Mouse (Mus musculus): ENCODE data around the gene Cpn2. TPM values are rescaled to one million over a fixed set of nuclear protein-coding genes. Genes with fewer than 3 reads are reported as not detected.
A peak's percentile ranks its signal among the peaks of the same experiment; 100 is the strongest.

Gene Cpn2
- polyA plus RNA-seq, 1 experiment from 2014 or later, result not detected

DNA sequence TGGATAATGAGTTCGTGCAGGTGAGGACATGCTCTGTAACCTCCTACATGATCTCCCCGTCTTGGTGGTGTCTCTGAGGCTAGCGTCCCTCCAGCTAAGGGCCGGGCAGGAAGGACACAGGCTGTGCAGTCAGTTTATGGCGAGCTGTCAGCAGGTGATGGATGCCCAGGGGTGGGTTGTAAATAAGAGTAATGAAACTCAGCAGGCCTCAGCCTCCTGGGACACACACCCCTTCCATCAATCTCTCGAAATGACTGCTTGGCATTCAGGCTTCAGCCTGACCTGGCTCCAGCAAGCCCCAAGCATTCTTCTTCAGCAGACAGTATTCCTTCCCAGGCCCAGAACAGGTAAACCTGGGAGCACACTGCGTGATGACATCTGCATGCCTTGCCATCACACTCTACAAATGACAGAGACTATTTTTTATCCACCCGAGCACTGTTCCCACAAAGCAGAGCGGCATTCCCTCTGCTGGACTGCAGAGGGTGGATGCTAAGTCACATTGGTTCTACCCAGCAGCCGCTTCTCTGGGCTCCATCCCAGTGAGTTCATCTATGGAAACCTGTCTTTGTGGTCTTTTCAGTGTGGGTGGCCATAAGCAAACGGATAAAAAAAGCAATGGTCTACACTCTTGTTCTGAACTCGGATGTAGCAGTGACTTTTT is 23.1 kb downstream of the Cpn2 start:
- no peak for TF ChIP-seq CTCF (IDR thresholded peaks at IDR 0.05; ENCODE audit: low read depth)
- ATAC-seq (ENCODE audit: low FRiP score, low TSS enrichment) (no peak), DNase-seq (ENCODE audit: low spot score) (no peak)
- H3K9ac ChIP-seq (ENCODE audit: low read length), result no peak overlapping the region
- H3K4me1 ChIP-seq (replicated peaks; ENCODE audit: control insufficient read depth, insufficient read depth), result no peaks in the 10 kb centered on the region
- 44% methylated on average over 12 of the region's 12 CpGs for WGBS
- no peak overlapping the region for H3K27ac ChIP-seq (replicated peaks)
- no peaks in the 10 kb centered on the region for H3K9me3 ChIP-seq (ENCODE audit: control insufficient read depth, low read length)
- H3K27me3 ChIP-seq (ENCODE audit: control insufficient read depth, insufficient read depth, low read length), result no peaks in the 10 kb centered on the region
- no peak overlapping the region for H3K4me2 ChIP-seq (replicated peaks; ENCODE audit: low read depth)
- no peaks in the 10 kb centered on the region for H3K36me3 ChIP-seq (ENCODE audit: control insufficient read depth, insufficient read depth, low read length)
- H3K4me3 ChIP-seq (ENCODE audit: low read depth, low read length), result no peak overlapping the region

DNA sequence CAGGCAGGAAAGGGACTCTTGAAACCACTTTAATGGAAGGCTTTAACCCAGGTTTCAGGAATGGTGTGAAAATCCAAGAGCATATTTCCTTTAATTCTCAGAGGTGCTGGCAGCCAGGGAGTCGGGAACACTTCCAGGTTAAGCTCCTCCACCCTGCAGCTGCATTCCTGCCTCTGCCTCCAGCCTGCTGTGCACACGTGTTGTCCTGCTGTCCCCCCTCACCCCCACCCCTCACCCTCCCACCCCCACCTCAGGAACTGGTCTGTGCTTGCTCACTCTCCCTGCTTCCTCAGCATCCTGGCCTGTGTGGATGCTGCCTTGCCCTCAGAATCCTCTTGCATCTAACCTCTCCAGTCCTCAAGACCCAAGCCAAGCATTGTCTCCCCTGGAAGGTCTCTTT is 25.7 kb downstream of the Cpn2 start:
- ATAC-seq (ENCODE audit: low FRiP score, low TSS enrichment), result no peak
- H3K27me3 ChIP-seq (ENCODE audit: control insufficient read depth, insufficient read depth, low read length), result no peaks in the 10 kb centered on the region
- 43% methylated on average over 2 of the region's 2 CpGs for WGBS

DNA sequence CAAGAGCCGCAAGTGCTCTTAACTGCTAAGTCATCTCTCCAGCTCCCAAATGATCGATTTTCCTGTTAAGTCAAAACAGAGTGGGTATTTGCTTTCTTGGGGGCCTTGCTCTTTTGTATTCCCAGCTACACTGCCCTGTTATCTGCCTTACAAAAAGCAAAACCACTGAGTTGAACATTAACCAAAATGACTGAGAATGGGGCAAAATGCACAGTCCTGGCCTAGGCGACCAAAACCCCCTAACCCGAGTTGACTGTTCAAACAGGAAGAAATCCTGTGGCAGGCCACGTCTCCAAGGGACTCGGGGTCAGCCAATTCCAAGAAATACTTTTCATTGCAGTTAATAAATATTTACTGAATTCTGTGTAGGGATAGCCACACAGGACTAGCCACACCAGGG is 28.5 kb downstream of the Cpn2 start:
- H3K36me3 ChIP-seq (ENCODE audit: control insufficient read depth, insufficient read depth, low read length), result no peaks in the 10 kb centered on the region
- no peaks in the 10 kb centered on the region for H3K9me3 ChIP-seq (ENCODE audit: control insufficient read depth, low read length)
- no peak for DNase-seq (ENCODE audit: low spot score)
- no peak overlapping the region for H3K27ac ChIP-seq (replicated peaks)
- no peak overlapping the region for H3K4me3 ChIP-seq (ENCODE audit: low read depth, low read length)
- H3K4me1 ChIP-seq (replicated peaks; ENCODE audit: control insufficient read depth, insufficient read depth), result 0 out of 2 replicates have a peak, but pooled peaks cover 4% of the 10 kb centered on the region
- no peaks in the 10 kb centered on the region for H3K27me3 ChIP-seq (ENCODE audit: control insufficient read depth, insufficient read depth, low read length)
- H3K9ac ChIP-seq (ENCODE audit: low read length), result no peak overlapping the region
- WGBS, result 52% methylated on average over 6 of the region's 6 CpGs
- no peak for ATAC-seq (ENCODE audit: low FRiP score, low TSS enrichment)
- no peak for TF ChIP-seq CTCF (IDR thresholded peaks at IDR 0.05; ENCODE audit: low read depth)
- no peak for TF ChIP-seq EP300 (optimal IDR thresholded peaks at IDR 0.05)
- no peak overlapping the region for H3K4me2 ChIP-seq (replicated peaks; ENCODE audit: low read depth)

More for the DNA sequence above, 25.7 kb downstream of the Cpn2 start:
- DNase-seq (ENCODE audit: low spot score), result no peak
- no peak overlapping the region for H3K4me3 ChIP-seq (ENCODE audit: low read depth, low read length)
- H3K4me2 ChIP-seq (replicated peaks; ENCODE audit: low read depth), result no peak overlapping the region
- no peaks in the 10 kb centered on the region for H3K36me3 ChIP-seq (ENCODE audit: control insufficient read depth, insufficient read depth, low read length)
- H3K9ac ChIP-seq (ENCODE audit: low read length), result no peak overlapping the region
- no peaks in the 10 kb centered on the region for H3K4me1 ChIP-seq (replicated peaks; ENCODE audit: control insufficient read depth, insufficient read depth)
- TF ChIP-seq EP300 (optimal IDR thresholded peaks at IDR 0.05) (no peak), CTCF (IDR thresholded peaks at IDR 0.05; ENCODE audit: low read depth) (no peak)
- no peaks in the 10 kb centered on the region for H3K9me3 ChIP-seq (ENCODE audit: control insufficient read depth, low read length)
- H3K27ac ChIP-seq (replicated peaks), result no peak overlapping the region

DNA sequence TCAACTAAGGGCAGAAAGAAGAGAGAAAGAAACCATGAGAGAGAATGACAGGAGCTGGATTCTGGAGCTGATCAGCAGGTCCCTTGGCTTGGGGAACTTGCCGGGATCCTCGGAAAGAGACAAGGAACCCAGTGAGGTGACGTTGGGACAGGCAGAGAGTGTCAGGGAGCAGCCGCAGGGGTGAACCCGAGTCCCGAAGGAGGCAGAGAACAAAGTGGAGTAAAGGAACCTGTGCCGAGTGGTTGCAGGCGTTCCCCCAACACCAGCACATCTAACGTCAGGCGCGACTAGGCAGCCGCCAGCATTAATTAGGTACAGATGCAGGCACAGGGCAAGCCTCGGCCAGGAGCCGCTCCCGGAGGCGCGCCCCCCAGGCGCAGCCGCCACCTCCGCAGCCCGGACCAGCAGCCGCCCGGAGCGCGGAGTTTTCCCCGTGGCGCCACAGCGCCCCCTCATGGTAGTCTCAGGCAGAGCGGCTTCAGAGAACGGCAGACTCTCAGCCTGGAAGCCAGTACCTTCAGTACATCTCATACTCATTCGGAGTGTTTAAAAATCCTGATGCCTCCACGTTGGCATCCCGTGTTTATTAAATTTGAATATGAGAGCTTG is 31.1 kb downstream of the Cpn2 start:
- Histone ChIP-seq H3K4me2 (replicated peaks; ENCODE audit: low read depth) (peak overlapping the region; percentile 81), H3K9me3 (ENCODE audit: control insufficient read depth, low read length) (no peaks in the 10 kb centered on the region), H3K4me3 (ENCODE audit: low read depth, low read length) (peak overlapping the region; percentile 41), H3K36me3 (ENCODE audit: control insufficient read depth, insufficient read depth, low read length) (no peaks in the 10 kb centered on the region), H3K4me1 (replicated peaks; ENCODE audit: control insufficient read depth, insufficient read depth) (0 out of 2 replicates have a peak, but pooled peaks cover 4% of the 10 kb centered on the region), H3K27ac (replicated peaks) (no peak overlapping the region), H3K9ac (ENCODE audit: low read length) (peak overlapping the region; percentile 41; the same call in 1 of the 2 replicates), H3K27me3 (ENCODE audit: control insufficient read depth, insufficient read depth, low read length) (no peaks in the 10 kb centered on the region)
- TF ChIP-seq EP300 (optimal IDR thresholded peaks at IDR 0.05) (no peak), CTCF (IDR thresholded peaks at IDR 0.05; ENCODE audit: low read depth) (peak; percentile 92)
- DNase-seq (ENCODE audit: low spot score) (peak; percentile 91), ATAC-seq (ENCODE audit: low FRiP score, low TSS enrichment) (peak; percentile 82)
- 2% methylated on average over 32 of the region's 33 CpGs for WGBS

DNA sequence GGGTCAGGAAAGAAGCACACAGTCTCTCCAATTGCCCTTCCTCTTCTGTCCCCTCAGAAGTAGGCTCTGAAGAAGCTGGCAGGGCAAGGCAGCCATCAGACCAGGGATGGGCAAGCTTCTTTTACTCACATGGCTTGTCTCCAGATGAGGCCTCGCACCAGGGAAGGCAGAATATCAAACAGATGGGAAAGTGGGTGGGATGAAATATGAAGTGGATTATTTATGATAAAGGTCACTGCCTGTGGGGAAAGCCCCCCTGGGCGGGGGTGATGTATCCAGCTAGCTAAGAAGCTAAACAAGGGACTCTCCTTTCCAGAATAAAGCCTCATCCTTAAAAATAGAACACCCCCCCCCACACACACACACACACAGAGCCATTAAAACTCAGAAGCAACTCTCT is 31.7 kb downstream of the Cpn2 start:
- Histone ChIP-seq H3K4me2 (replicated peaks; ENCODE audit: low read depth) (peak overlapping the region; percentile 81; the same call in 1 of the 2 replicates), H3K9ac (ENCODE audit: low read length) (no peak overlapping the region), H3K27ac (replicated peaks) (no peak overlapping the region), H3K4me3 (ENCODE audit: low read depth, low read length) (no peak overlapping the region), H3K4me1 (replicated peaks; ENCODE audit: control insufficient read depth, insufficient read depth) (0 out of 2 replicates have a peak, but pooled peaks cover 4% of the 10 kb centered on the region), H3K27me3 (ENCODE audit: control insufficient read depth, insufficient read depth, low read length) (no peaks in the 10 kb centered on the region), H3K36me3 (ENCODE audit: control insufficient read depth, insufficient read depth, low read length) (no peaks in the 10 kb centered on the region), H3K9me3 (ENCODE audit: control insufficient read depth, low read length) (no peaks in the 10 kb centered on the region)
- 33% methylated on average over 2 of the region's 2 CpGs for WGBS
- ATAC-seq (ENCODE audit: low FRiP score, low TSS enrichment), result no peak
- no peak for TF ChIP-seq EP300 (optimal IDR thresholded peaks at IDR 0.05)
- TF ChIP-seq CTCF (IDR thresholded peaks at IDR 0.05; ENCODE audit: low read depth), result no peak
- DNase-seq (ENCODE audit: low spot score), result no peak

Data from stomach, postnatal 0 days (tissue).